Mouse (Mus musculus) kidney, postnatal 0 days (tissue): Measurements from ENCODE around the gene Olfr52. TPM values are rescaled to one million over a fixed set of nuclear protein-coding genes. Genes with fewer than 3 reads are reported as not detected.
"Not testable (repeated sequence)": the region's sequence is repeated elsewhere in the genome, so short reads cannot be mapped to it uniquely, and the experiment has no call there.

Source experiments
- ATAC-seq: fragments of 200-750 bp; cut with Nextera tagmentation; replicated peaks from 2 replicates; pipeline ENCODE4 v1.8.0; 2017; ENCODE audit warnings: low read depth, moderate number of reproducible peaks, moderate TSS enrichment, moderate library complexity; ENCODE audit not compliant: low FRiP score
- DNase-seq: peaks from one replicate; pipeline ENCODE4 v3.0.0-alpha.2; 2016; ENCODE audit warnings: low spot score
- H3K27ac ChIP-seq: fragments of 300-500 bp; sonication (generic); 2 replicates; pipeline ENCODE4 v1.5.1; 2014; ENCODE audit warnings: mild to moderate bottlenecking
- H3K27me3 ChIP-seq: fragments of 300-500 bp; sonication (generic); 2 replicates; pipeline ENCODE4 v1.6.1; 2014; ENCODE audit warnings: low read length, mixed read lengths; ENCODE audit not compliant: insufficient read depth
- H3K36me3 ChIP-seq: fragments of 300-500 bp; sonication (generic); 2 replicates; pipeline ENCODE4 v1.6.1; 2014; ENCODE audit warnings: low read length, mixed read lengths; ENCODE audit not compliant: insufficient read depth
- H3K4me1 ChIP-seq: fragments of 300-500 bp; sonication (generic); replicated peaks from 2 replicates; pipeline ENCODE4 v1.6.1; 2014; ENCODE audit warnings: antibody characterized with exemption, low read length, mixed read lengths; ENCODE audit not compliant: insufficient read depth
- H3K4me2 ChIP-seq: fragments of 300-500 bp; sonication (generic); 2 replicates; pipeline ENCODE4 v1.6.1; 2014; ENCODE audit warnings: mild to moderate bottlenecking, low read length, moderate library complexity, mixed read lengths
- H3K4me3 ChIP-seq: fragments of 300-500 bp; sonication (generic); replicated peaks from 2 replicates; pipeline ENCODE4 v1.5.1; 2014; ENCODE audit warnings: low read depth, low read length
- H3K9ac ChIP-seq: fragments of 300-500 bp; sonication (generic); 2 replicates; pipeline ENCODE4 v1.6.1; 2014; ENCODE audit warnings: low read depth, low read length
- H3K9me3 ChIP-seq: fragments of 300-500 bp; sonication (generic); replicated peaks from 2 replicates; pipeline ENCODE4 v1.6.1; 2016; ENCODE audit warnings: low read length, inconsistent platforms, mixed read lengths
- CTCF ChIP-seq: IDR thresholded peaks from 2 replicates; pipeline ENCODE4 v1.5.1; 2016; ENCODE audit warnings: antibody characterized with exemption, low read depth, mild to moderate bottlenecking, moderate library complexity
- WGBS: fragments of 180-500 bp; shearing (Covaris S2); extraction: QIAGEN DNeasy Blood & Tissue Kit; methylation state at CpG from one replicate; pipeline ENCODE4 v1.1.7; 2014; 5-methylcytosine and 5-hydroxymethylcytosine counted together
- polyA plus RNA-seq: library from polyadenylated mRNA; unstranded; fragments of >200 nt; fragmentation: Nextera tagmentation; extraction: Ambion mirVana; gene quantifications from 2 replicates; pipeline ENCODE4 v1.2.1, GENCODE M21; 2015

The Olfr52 gene
- not detected in 2 replicates for polyA plus RNA-seq

DNA sequence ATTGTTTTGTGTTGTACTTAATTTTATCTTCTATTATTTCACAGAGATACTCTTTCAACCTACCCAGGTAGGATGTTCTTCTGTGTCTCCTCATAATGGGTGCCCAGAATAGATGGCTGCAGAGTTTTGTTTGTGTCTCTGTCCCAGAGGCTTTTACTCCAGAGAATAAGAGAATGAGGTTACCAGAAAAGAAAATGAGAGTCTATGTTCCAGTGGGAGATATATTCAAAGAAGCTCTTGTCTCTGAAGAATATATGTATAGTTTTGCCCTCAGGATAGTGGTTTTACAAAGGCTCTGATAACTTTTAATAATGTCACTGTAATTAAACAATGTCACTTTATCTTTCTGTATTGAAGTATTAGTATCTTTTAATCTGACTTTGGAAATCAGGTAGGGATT lies at the start of gene Olfr52:
Gene Olfr52 (minus strand): TSS at position 101 of the 400 bp plus-strand sequence.
- Histone ChIP-seq H3K27me3 (no peaks in the 10 kb centered on the region), H3K4me2 (no peak within 1 kb of the TSS), H3K36me3 (no peaks in the 10 kb centered on the region), H3K4me3 (no peak within 1 kb of the TSS), H3K27ac (no peak within 1 kb of the TSS), H3K9ac (no peak within 1 kb of the TSS), H3K9me3 (no peaks in the 10 kb centered on the region), H3K4me1 (no peaks in the 10 kb centered on the region)
- DNase-seq, result no peak
- ATAC-seq, result no peak
- no peak for TF ChIP-seq CTCF

DNA sequence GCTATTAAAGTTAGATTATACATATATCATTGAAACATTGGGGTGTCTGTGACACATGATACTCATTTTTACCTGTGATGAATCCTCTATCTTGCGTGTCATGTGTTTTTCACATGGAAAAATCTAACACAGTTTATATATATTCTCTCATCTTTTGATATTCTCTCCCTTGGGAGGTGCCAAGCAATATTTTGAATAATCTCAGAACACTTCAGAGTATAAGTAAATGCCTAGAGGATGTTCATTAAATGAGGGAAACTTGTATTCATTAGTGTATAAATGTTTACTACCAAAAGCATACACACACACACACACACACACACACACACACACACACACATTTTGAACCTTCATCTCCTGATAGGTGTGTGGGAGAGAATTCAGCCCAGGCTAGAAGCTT lies 45.8 kb upstream of the Olfr52 start, which contains the start of gene Olfr1047:
Gene Olfr1047 (minus strand): TSS at position 101 of the 400 bp plus-strand sequence.
- no peak within 1 kb of the TSS for H3K4me3 ChIP-seq
- no peak for TF ChIP-seq CTCF
- ATAC-seq, result no peak
- H3K27ac ChIP-seq, result no peak within 1 kb of the TSS
- no peaks in the 10 kb centered on the region for H3K9me3 ChIP-seq
- no peak for DNase-seq
- H3K4me2 ChIP-seq, result no peak within 1 kb of the TSS
- H3K27me3 ChIP-seq, result no peaks in the 10 kb centered on the region
- H3K36me3 ChIP-seq, result no peaks in the 10 kb centered on the region
- no peaks in the 10 kb centered on the region for H3K4me1 ChIP-seq
- no peak within 1 kb of the TSS for H3K9ac ChIP-seq
- WGBS, result 88% methylated on average over 1 of the region's 1 CpGs

DNA sequence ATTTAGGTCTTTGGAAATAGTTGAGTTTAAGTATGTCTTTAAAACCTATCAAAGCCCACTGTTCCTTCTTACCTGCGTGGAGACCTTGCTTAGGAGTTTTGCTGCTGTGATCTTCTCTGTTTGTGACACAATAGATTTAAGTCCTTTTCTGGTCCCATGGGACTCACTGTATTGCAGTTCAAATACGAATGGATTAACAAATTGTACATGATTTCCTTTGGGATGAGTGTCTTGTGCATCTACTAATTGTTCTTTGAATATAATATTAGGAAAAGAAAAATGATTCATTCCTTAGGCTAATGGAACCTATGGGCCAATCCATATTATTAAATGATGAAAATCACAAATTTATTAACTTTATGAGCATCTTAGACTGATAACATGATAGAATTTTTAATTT lies 33.7 kb upstream of the Olfr52 start, which contains the start of gene Olfr1046:
Gene Olfr1046 (minus strand): TSS at position 101 of the 400 bp plus-strand sequence.
- H3K4me1 ChIP-seq, result no peaks in the 10 kb centered on the region
- no peaks in the 10 kb centered on the region for H3K9me3 ChIP-seq
- no peak for ATAC-seq
- no peak for TF ChIP-seq CTCF
- no peak within 1 kb of the TSS for H3K27ac ChIP-seq
- H3K9ac ChIP-seq, result no peak within 1 kb of the TSS
- 74% methylated on average over 2 of the region's 2 CpGs for WGBS
- H3K4me3 ChIP-seq, result no peak within 1 kb of the TSS
- H3K4me2 ChIP-seq, result no peak within 1 kb of the TSS
- DNase-seq, result no peak
- no peaks in the 10 kb centered on the region for H3K27me3 ChIP-seq
- H3K36me3 ChIP-seq, result no peaks in the 10 kb centered on the region

DNA sequence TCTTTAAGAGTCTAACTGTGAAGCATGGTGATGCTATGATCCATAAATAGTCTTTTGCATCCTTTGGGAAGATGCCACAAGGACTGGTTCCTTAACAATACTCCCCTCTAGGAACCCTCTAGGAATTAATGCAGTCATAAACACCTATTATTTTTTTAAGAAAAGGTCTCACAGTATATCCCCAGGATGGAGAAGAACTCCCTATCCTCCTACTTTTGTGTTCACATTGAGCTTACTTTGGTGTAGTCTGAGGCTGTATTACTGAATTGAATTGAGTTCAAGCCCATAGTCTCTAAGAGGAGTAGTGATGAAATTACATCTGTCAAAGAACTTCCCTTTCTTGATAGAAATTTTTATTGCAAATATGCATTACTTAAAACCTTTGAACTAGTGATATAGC lies 17.4 kb upstream of the Olfr52 start, which contains the start of gene Olfr1045:
Gene Olfr1045 (minus strand): TSS at position 101 of the 400 bp plus-strand sequence.
- Histone ChIP-seq H3K27me3 (no peaks in the 10 kb centered on the region), H3K4me3 (no peak within 1 kb of the TSS), H3K9me3 (no peaks in the 10 kb centered on the region), H3K4me2 (no peak within 1 kb of the TSS), H3K4me1 (no peaks in the 10 kb centered on the region), H3K36me3 (no peaks in the 10 kb centered on the region), H3K9ac (no peak within 1 kb of the TSS), H3K27ac (no peak within 1 kb of the TSS)
- TF ChIP-seq CTCF, result no peak
- DNase-seq (no peak), ATAC-seq (no peak)

DNA sequence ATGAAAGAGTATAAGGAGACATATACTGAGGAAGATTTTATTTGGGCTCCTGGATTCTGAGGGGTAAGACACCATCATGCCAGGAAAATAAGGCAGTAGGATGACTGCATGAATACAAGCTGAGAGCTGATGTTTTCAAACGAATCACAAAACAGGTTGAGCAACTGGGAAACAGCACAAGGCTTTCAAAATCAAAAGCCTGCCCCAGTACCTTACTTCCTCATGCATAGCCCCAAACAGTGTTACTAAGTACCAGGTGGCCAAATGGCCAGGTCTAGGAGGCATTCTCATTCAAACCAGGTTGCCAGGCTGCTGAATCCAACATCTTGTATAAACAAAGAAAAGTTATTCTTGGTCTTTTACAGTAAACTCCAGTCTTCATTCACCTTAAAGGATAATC lies 10.4 kb upstream of the Olfr52 start:
- Histone ChIP-seq H3K27ac (no peak overlapping the region), H3K4me1 (no peaks in the 10 kb centered on the region), H3K27me3 (no peaks in the 10 kb centered on the region), H3K36me3 (no peaks in the 10 kb centered on the region), H3K4me2 (no peak overlapping the region), H3K4me3 (no peak overlapping the region), H3K9ac (no peak overlapping the region), H3K9me3 (no peaks in the 10 kb centered on the region)
- WGBS, result 48% methylated on average over 1 of the region's 1 CpGs
- ATAC-seq (no peak), DNase-seq (no peak)
- no peak for TF ChIP-seq CTCF

DNA sequence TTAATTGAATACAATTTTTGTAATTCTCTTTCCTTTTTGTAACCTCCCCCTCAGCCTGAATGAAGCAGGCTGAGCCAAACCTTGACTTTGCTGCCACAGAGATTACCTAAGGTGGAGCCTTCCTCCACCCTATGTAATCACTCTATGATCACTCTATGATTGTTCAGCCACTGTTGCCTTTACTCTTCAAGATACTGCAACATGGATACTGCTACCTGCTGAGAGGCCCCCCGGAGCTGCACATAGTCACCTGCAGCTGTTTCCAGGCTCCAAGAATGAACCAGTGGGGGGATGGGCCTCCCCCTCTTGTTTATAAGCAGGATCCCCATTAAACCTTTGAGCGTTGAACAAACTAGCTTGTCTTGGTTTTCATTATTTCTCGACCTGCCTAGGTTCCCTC lies 5.5 kb downstream of the Olfr52 start:
- no peak overlapping the region for H3K9ac ChIP-seq
- no peak overlapping the region for H3K4me2 ChIP-seq
- DNase-seq (no peak), ATAC-seq (no peak)
- no peak overlapping the region for H3K27ac ChIP-seq
- no peak overlapping the region for H3K4me3 ChIP-seq
- H3K9me3 ChIP-seq, result no peaks in the 10 kb centered on the region
- no peaks in the 10 kb centered on the region for H3K36me3 ChIP-seq
- WGBS, result 76% methylated on average over 3 of the region's 3 CpGs
- no peaks in the 10 kb centered on the region for H3K27me3 ChIP-seq
- H3K4me1 ChIP-seq, result no peaks in the 10 kb centered on the region
- TF ChIP-seq CTCF, result no peak

DNA sequence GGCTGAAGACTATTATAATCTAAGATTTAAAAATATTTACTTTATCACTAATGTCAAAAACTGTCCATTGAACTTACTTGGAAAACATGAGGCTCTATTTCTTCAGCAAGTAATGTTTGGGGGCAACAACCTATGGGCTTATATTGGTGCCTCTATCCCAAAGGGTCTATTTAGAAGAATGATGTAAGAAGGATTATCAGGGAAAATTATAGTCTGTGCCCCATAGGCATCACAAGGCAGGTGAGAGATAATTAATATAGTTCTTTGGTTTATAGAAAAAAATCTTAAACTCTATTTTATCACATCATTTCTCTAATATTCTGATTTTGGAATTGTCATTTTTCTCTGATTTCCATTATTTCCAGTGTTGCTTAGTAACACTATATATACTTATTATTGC lies 7.8 kb downstream of the Olfr52 start, which contains the start of gene Olfr1044:
Gene Olfr1044 (minus strand): TSS at position 101 of the 400 bp plus-strand sequence.
- H3K36me3 ChIP-seq, result no peaks in the 10 kb centered on the region
- H3K27ac ChIP-seq, result no peak within 1 kb of the TSS
- no peak within 1 kb of the TSS for H3K4me2 ChIP-seq
- no peak for DNase-seq
- H3K27me3 ChIP-seq, result no peaks in the 10 kb centered on the region
- ATAC-seq, result no peak
- H3K4me3 ChIP-seq, result no peak within 1 kb of the TSS
- H3K4me1 ChIP-seq, result no peaks in the 10 kb centered on the region
- TF ChIP-seq CTCF, result no peak
- H3K9me3 ChIP-seq, result no peaks in the 10 kb centered on the region
- H3K9ac ChIP-seq, result no peak within 1 kb of the TSS

DNA sequence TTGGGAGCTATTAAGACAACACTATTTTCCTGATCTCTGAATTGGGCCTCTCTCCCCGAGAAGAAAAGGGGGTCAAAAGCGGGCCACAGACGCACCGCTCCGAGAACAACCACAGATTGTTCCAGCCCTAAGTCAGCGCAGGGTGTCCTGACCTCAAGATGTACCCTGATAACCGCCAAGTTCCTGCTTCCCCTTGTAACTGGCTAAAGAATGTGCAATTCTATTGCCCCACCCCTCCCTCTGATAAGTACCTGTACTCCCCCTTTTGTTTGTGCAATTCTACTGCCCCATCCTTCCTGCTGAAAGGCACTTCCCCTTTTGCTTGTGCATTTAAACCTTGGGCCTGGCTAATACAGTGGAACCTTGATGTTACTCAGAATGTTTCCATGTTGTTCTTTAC lies 10.1 kb downstream of the Olfr52 start:
- DNase-seq, H3K36me3 ChIP-seq, H3K27me3 ChIP-seq, H3K9ac ChIP-seq, ATAC-seq, H3K4me3 ChIP-seq, H3K4me1 ChIP-seq, H3K4me2 ChIP-seq, H3K27ac ChIP-seq, H3K9me3 ChIP-seq: not testable (repeated sequence)
- 78% methylated on average over 7 of the region's 7 CpGs for WGBS
